Mouse (Mus musculus): Measurements from ENCODE around the gene Folr2. TPM values are rescaled to one million over a fixed set of nuclear protein-coding genes. Genes with fewer than 3 reads are reported as not detected.

The Folr2 gene
- 2.3 and 2.8 TPM in 2 replicates for polyA plus RNA-seq (2015; fragmentation: Nextera tagmentation; extraction: Ambion mirVana)

DNA sequence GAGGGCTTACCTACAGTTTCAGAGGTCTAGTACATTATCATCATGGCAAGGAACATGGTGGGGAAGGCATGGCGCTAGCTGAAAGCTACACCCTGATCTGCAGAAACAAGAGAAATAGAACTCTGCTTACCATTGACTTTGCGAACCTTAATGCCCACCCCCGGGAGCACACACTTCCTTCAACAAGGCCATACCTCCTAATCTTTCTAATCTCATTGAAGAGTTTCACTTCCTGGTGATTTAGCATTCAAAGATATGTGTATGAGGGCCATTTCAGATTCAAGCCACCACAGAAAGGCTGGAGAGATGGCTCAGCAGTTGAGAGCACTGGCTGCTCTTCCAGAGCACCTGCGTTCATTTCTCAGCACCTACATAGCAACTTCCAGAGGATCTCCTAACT lies at the start of gene Folr2:
Gene Folr2 (minus strand): TSS at position 101 of the 400 bp plus-strand sequence.
- Histone ChIP-seq H3K36me3 (replicated peaks) (no peaks in the 10 kb centered on the region), H3K27me3 (replicated peaks) (no peaks in the 10 kb centered on the region), H3K27ac (no peak within 1 kb of the TSS), H3K4me3 (no peak within 1 kb of the TSS), H3K9me3 (no peaks in the 10 kb centered on the region), H3K4me1 (no peaks in the 10 kb centered on the region), H3K9ac (no peak within 1 kb of the TSS), H3K4me2 (no peak within 1 kb of the TSS)
- 98% methylated on average over 4 of the region's 4 CpGs for WGBS
- ATAC-seq (replicated peaks): no peak

DNA sequence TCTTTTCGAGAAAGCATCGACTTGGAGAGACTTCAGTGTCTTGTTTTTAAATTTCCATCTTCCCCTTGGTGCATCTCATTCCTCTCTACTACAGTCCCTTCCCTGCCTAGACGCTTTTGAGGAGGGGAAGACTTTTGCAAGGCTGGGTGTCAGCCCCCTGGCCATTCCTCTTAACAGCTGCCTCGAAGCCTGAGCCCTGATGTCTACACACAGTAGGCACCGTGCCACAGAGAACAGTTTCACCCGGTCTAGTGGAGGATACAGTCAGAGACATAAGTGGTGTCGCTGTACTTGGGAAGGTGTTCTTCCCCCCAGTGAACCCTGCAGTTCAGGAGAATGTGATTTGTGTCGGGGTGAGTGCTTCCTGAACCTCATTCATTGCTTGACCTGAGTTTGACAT lies 49.7 kb upstream of the Folr2 start:
- WGBS: 83% methylated on average over 8 of the region's 8 CpGs
- Histone ChIP-seq H3K4me1 (peaks cover 30% of the 10 kb centered on the region), H3K4me3 (peak overlapping the region; percentile 76), H3K9me3 (no peaks in the 10 kb centered on the region), H3K27me3 (replicated peaks) (no peaks in the 10 kb centered on the region), H3K9ac (no peak overlapping the region), H3K27ac (no peak overlapping the region), H3K4me2 (peak overlapping the region; percentile 58), H3K36me3 (replicated peaks) (peaks cover 13% of the 10 kb centered on the region; the same call in 1 of the 2 replicates)
- no peak for ATAC-seq (replicated peaks)

DNA sequence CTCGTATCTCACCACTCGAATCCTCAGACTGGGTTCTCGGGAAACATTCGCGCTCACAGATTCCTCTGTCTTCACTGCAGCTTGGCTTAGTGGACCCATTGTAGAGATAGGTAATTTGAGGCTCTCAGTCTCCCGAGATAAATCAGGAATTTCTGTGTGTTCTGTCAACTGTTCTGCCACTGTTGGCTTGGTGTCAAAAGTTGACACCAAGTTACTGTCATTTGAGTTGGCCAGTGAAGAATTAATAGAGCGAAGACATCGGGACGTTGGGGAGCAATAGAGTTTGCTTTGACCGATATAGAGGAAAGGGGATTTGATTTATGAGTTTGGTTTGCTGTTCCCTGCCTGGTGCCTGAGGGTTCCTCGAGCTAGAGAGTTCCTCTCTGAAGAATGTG lies 49.3 kb upstream of the Folr2 start, which contains the start of gene Tomt:
Gene Tomt (minus strand): TSS at position 73 of the 395 bp plus-strand sequence.
- no peak for ATAC-seq (replicated peaks)
- 21% methylated on average over 11 of the region's 11 CpGs for WGBS
- Histone ChIP-seq H3K4me2 (peak within 1 kb of the TSS; percentile 64), H3K9ac (peak within 1 kb of the TSS; percentile 89), H3K27me3 (replicated peaks) (no peaks in the 10 kb centered on the region), H3K4me1 (peaks cover 30% of the 10 kb centered on the region), H3K4me3 (peak within 1 kb of the TSS; percentile 76), H3K27ac (peak within 1 kb of the TSS; percentile 96), H3K9me3 (no peaks in the 10 kb centered on the region), H3K36me3 (replicated peaks) (0 out of 2 replicates have a peak, but pooled peaks cover 10% of the 10 kb centered on the region)

DNA sequence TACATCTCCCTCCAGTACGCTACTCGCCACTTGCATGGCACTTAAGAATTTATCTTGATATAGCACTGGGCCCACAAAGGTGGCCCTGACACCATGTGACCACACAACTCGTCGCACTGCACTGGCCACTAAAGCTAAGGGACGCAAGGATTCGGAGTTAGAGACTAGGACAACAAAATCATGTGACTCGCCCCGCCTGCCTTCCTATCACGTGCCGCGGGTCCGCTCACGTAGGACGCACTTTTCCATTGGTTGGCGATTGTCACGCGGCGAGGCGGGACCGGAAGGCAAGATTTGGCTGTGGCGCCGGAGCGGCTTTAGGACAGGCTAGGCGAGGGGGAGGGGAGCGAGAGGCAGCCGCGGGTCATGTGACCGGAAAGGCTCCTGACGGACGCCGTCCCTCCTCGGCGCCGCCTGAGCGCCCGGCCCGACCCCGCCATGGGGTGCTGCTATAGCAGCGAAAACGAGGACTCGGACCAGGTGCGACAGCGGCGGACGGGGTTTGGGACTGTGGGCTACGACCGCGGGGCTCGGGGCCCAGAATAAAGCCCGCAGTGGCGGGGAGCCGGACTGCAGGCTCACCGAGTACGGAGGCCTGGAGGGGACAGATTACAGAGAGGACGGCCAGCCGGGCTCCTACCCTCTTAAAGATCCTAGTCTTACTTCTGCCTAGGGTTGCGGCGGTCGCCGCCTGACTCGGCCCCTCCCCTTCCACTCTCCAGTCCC lies 48.7 kb upstream of the Folr2 start, which contains the start of gene Lamtor1:
Gene Lamtor1 (plus strand): TSS at position 344 of the 726 bp plus-strand sequence.
- Histone ChIP-seq H3K9me3 (no peaks in the 10 kb centered on the region), H3K4me1 (peaks cover 30% of the 10 kb centered on the region), H3K27ac (peak within 1 kb of the TSS; percentile 96), H3K36me3 (replicated peaks) (0 out of 2 replicates have a peak, but pooled peaks cover 6% of the 10 kb centered on the region), H3K9ac (peak within 1 kb of the TSS; percentile 89), H3K4me3 (peak within 1 kb of the TSS; percentile 76), H3K27me3 (replicated peaks) (no peaks in the 10 kb centered on the region), H3K4me2 (peak within 1 kb of the TSS; percentile 64)
- WGBS: 0% methylated on average over 61 of the region's 61 CpGs
- peak; percentile 97 for ATAC-seq (replicated peaks)

DNA sequence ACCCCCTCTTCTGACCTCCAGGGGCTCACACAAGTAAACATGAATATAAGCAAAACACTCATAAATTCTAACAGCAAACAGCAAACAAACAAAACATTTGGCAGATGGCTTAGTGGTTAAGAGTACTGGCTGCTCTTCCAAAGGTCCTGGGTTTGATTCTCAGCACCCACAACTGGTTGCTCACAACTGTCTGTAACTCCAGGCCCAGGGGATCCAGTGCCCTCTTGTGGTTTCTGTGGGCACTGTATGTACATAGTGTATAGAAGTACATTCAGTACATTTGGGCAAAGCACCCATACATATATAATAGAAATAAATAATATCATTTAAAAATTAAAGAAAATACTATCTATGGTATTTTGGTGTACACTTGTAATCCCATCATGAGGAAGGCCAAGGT lies 45.9 kb upstream of the Folr2 start:
- Histone ChIP-seq H3K36me3 (replicated peaks) (0 out of 2 replicates have a peak, but pooled peaks cover 3% of the 10 kb centered on the region), H3K27me3 (replicated peaks) (no peaks in the 10 kb centered on the region), H3K9ac (no peak overlapping the region), H3K4me1 (peaks cover 18% of the 10 kb centered on the region), H3K9me3 (no peaks in the 10 kb centered on the region), H3K4me2 (no peak overlapping the region), H3K27ac (no peak overlapping the region), H3K4me3 (no peak overlapping the region)
- no peak for ATAC-seq (replicated peaks)

DNA sequence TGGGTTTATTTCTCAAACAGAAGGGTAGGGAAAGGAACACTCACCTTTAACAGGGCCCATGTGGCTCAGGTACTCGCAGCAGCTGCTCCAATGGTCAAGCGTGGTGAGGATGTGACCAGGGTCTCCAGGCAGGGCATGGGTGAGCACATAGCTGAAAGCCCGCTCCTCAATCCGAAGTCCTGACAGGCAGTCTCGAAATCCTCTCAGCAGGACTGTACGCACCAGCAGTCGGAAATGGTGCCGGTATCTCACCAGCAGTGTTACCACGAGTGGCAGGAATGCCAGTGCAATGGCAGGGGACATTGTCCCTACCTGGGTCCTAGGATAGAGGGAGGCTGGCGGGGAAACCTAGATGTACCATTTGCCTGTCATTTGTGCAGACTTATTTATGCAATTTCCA lies 45.0 kb upstream of the Folr2 start:
- H3K27me3 ChIP-seq (replicated peaks): no peaks in the 10 kb centered on the region
- no peak overlapping the region for H3K4me3 ChIP-seq
- no peak overlapping the region for H3K4me2 ChIP-seq
- H3K9ac ChIP-seq: no peak overlapping the region
- no peak for ATAC-seq (replicated peaks)
- H3K36me3 ChIP-seq (replicated peaks): 0 out of 2 replicates have a peak, but pooled peaks cover 3% of the 10 kb centered on the region
- WGBS: 93% methylated on average over 10 of the region's 10 CpGs
- H3K9me3 ChIP-seq: no peaks in the 10 kb centered on the region
- no peak overlapping the region for H3K27ac ChIP-seq
- peaks cover 19% of the 10 kb centered on the region for H3K4me1 ChIP-seq

DNA sequence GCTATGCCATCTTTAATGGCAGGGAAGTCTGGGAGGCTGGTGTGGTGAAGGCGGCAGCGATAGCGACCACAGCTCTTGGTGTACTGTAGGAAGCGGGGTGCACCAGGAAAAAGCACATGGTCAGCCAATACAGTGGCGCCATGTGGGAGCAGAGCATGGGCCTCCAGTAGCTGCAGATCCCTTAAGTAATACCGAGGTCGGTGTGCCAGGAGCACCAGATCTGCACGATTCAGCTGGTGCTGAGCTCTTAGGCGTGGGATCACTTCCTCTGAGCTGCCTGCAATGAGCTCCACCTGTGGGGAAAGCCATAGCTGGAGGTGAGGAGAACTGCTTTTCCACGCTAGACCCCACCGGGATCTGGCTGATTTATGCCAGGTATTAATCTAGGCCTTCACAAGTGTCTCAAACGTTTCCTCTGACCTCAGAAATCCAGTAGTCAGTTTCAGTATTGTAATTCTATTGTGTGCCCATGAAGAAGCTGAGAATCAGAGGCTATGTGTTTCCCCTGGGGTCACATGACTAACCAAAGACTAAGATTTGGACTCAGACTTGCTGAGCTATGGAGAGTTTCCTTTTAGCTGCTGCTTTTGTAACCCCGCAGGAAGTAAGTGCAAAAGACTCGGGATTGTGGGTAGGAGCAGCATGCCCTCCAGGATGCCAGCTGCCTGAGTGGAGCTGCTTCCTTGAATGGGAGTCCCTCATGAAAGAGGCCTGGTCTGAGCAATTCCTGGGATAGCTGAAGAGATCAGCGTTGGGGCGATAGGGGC lies 43.5 kb upstream of the Folr2 start:
- peaks cover 13% of the 10 kb centered on the region for H3K4me1 ChIP-seq
- ATAC-seq (replicated peaks): no peak
- H3K4me2 ChIP-seq: no peak overlapping the region
- 96% methylated on average over 16 of the region's 16 CpGs for WGBS
- H3K27me3 ChIP-seq (replicated peaks): no peaks in the 10 kb centered on the region
- H3K4me3 ChIP-seq: no peak overlapping the region
- H3K27ac ChIP-seq: no peak overlapping the region
- H3K36me3 ChIP-seq (replicated peaks): 0 out of 2 replicates have a peak, but pooled peaks cover 3% of the 10 kb centered on the region
- H3K9ac ChIP-seq: no peak overlapping the region
- H3K9me3 ChIP-seq: no peaks in the 10 kb centered on the region

DNA sequence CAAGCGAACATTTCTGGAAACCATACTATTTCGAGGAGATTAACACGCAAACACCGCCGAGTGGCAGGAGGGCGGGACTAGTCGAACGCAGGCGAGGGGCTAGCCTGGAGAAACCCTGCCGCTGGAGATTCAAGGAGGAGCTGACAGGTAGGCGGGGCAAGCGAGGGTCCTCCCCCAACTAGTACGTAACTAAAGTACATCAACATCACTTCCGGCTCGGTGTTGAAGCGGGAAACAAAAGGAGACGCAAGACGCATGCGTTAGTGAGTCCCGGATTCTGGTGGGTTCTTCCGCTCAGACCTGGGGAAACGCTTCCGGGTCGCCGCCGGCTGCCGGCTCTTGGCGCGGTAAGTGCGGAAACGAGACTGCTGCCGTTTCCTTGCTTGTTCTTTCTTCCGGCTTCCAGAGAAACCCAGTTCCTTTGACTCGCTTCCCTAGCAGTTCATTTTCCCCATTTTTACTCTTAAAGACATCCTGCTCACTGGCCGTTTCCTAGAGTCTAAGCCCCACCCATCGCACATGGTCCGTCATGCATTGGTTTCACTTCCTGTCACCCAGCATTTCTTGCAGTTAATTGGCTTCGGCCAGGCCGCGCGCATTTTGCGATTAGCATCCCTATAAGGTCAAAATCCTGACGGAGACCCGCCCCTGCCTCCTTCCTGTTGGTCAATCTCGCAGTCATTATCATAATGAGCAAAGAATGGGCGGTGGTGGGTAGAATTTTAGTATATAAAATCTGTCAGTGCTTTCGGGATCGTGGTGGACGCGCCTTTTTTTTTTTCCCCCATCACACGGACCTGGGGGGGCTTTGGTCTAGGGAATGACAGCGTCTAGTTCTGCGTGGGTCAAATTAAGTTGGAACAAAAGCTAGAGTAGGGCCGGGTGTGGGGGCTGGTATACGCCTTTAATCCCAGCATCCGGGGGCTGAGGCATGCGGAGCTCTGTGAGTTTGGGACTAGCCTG lies 39.4 kb upstream of the Folr2 start:
- peaks cover 16% of the 10 kb centered on the region for H3K4me1 ChIP-seq
- H3K9ac ChIP-seq: peak overlapping the region; percentile 65
- H3K4me2 ChIP-seq: peak overlapping the region; percentile 49
- WGBS: under 1% methylated on average over 57 of the region's 57 CpGs
- peak overlapping the region; percentile 73 for H3K4me3 ChIP-seq
- 0 out of 2 replicates have a peak, but pooled peaks cover 3% of the 10 kb centered on the region for H3K36me3 ChIP-seq (replicated peaks)
- H3K9me3 ChIP-seq: no peaks in the 10 kb centered on the region
- peak; percentile 98 for ATAC-seq (replicated peaks)
- peak overlapping the region; percentile 94 for H3K27ac ChIP-seq
- no peaks in the 10 kb centered on the region for H3K27me3 ChIP-seq (replicated peaks)

DNA sequence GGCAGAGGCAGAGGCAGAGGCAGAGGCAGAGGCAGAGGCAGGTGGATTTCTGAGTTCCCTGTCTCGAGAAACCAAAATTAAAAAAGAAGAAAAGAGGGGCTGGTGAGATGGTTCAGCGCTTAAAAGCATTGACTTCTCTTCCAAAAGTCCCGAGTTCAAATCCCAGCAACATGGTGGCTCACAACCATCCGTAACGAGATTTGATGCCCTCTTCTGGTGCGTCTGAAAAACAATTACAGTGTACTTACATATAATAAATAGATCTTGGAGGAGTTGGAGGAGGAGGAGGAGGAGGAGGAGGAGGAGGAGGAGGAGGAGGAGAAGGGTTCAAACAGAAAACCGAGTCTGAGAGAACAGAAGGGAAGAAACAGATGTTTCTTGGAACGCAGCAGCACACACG lies 38.7 kb upstream of the Folr2 start:
- ATAC-seq (replicated peaks): no peak; the same call in 1 of the 2 replicates
- no peaks in the 10 kb centered on the region for H3K9me3 ChIP-seq

DNA sequence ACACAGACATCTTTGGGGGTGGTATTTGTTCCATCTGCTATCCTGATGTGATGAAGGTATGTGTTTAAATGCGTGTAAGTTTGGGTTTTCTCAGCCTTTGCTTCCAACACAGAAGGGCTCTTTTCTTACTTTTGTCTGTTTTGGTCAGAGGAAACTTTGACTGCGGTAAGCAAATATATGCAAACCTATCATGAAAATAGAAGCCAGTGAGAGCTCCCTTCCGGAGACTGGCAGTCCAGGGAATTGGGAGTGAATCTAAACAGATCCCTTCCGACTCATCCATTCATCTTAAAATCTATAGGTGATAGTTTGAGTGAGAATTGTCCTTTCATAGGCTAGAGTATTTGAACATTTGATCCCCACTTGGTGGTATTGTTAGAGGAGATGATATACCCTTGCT lies 31.5 kb upstream of the Folr2 start:
- Histone ChIP-seq H3K9ac (no peak overlapping the region), H3K4me2 (no peak overlapping the region), H3K9me3 (no peaks in the 10 kb centered on the region), H3K36me3 (replicated peaks) (no peaks in the 10 kb centered on the region), H3K4me3 (no peak overlapping the region), H3K4me1 (no peaks in the 10 kb centered on the region), H3K27me3 (replicated peaks) (no peaks in the 10 kb centered on the region), H3K27ac (no peak overlapping the region)
- WGBS: 87% methylated on average over 4 of the region's 4 CpGs
- no peak for ATAC-seq (replicated peaks)

More for the DNA sequence above, 38.7 kb upstream of the Folr2 start:
- H3K27me3 ChIP-seq (replicated peaks): no peaks in the 10 kb centered on the region
- peak overlapping the region; percentile 94 for H3K27ac ChIP-seq
- H3K9ac ChIP-seq: peak overlapping the region; percentile 65
- peak overlapping the region; percentile 38 for H3K4me2 ChIP-seq
- H3K4me3 ChIP-seq: peak overlapping the region; percentile 73
- H3K36me3 ChIP-seq (replicated peaks): 0 out of 2 replicates have a peak, but pooled peaks cover 3% of the 10 kb centered on the region
- peaks cover 16% of the 10 kb centered on the region for H3K4me1 ChIP-seq
- WGBS: 36% methylated on average over 9 of the region's 9 CpGs

DNA sequence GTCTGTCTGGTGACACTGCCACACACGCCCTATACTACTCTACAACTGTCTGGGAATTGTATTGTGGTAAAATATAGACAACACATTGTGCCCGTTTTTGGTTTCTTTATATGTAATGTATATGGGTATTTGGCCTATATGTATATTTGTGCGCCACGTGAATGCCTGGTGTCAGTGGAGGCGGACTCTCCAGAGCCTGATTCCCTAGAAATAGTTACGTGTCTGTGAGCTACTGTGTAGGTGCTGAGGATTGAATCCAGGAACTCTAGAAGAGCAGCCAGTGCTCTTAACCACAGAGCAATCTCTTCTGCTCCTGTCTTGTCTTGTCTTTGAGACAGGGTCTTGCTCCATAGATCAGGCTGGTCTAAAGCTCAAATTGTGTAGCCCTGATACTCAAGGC lies 29.3 kb upstream of the Folr2 start:
- Histone ChIP-seq H3K4me3 (no peak overlapping the region), H3K36me3 (replicated peaks) (no peaks in the 10 kb centered on the region), H3K27me3 (replicated peaks) (no peaks in the 10 kb centered on the region), H3K9me3 (no peaks in the 10 kb centered on the region), H3K4me2 (no peak overlapping the region), H3K27ac (no peak overlapping the region), H3K4me1 (no peaks in the 10 kb centered on the region), H3K9ac (no peak overlapping the region)
- ATAC-seq (replicated peaks): no peak
- WGBS: 87% methylated on average over 6 of the region's 6 CpGs
